Mouse (Mus musculus) hindbrain, embryonic 13.5 days (tissue): Measurements from ENCODE around the gene Ptpru. TPM values are rescaled to one million over a fixed set of nuclear protein-coding genes. Genes with fewer than 3 reads are reported as not detected.

ENCODE experiments used
- polyA plus RNA-seq: library from polyadenylated mRNA; unstranded; fragments of >200 nt; fragmentation: Nextera tagmentation; extraction: Ambion mirVana; gene quantifications from 2 replicates; pipeline ENCODE4 v1.2.1, GENCODE M21; 2015

Gene Ptpru
- polyA plus RNA-seq, 1 experiment from 2014 or later: 13.2 TPM

Other genes with a start within 250 kb of the Ptpru start
- 36.9 and 38.5 TPM in 2 replicates for gene Mecr, start 5.2 kb upstream of the Ptpru start, polyA plus RNA-seq
- 115 and 119 TPM in 2 replicates for gene Srsf4, start 35.3 kb upstream of the Ptpru start, polyA plus RNA-seq
- not detected in 2 replicates for gene Tmem200b, start 83.5 kb upstream of the Ptpru start, polyA plus RNA-seq
- not detected in 2 replicates for gene Gm10300, start 236.4 kb upstream of the Ptpru start, polyA plus RNA-seq
- gene Epb41, start 237.0 kb upstream of the Ptpru start, polyA plus RNA-seq: 94.7 and 95.1 TPM in 2 replicates